Mouse (Mus musculus) frontal cortex, postnatal 14 days (tissue): ENCODE measurements at regions not wholly inside any gene's neighbourhood (a gene's known extent, or its start where the extent isn't known, plus 50 kb on each side); places are given as distances from the start of the nearest gene placed in this dataset.
A peak's percentile ranks its signal among the peaks of the same experiment; 100 is the strongest.

ENCODE experiments used
- DNase-seq, 2 experiments: peaks; one replicate each; pipeline ENCODE4 v3.0.0; 2022; ENCODE audit warnings: low spot score in 2 of 2

DNA sequence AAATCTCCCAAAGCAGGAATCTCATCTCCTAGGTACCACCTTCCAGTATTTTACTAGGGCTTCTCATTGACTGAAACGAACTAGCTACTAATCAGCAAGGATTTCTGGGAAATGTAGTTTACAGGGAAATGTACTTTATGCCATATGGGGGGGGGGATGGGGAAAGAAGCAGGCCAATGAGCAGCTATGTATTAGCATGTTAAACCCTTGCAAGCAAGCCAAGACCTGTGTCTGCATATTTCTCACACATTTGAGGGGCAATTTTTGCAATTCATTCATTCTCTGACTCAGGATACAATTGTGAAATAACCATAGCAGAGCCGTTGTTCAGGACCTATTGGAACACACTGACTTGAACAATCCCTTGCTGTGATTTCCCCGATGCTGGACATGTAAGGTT is 454.3 kb upstream of the Tbx3 start:
- no peak for DNase-seq

- DNase-seq: no peak
Observed at GRCm38 (mm10) chr5:119217077-119217476, 453.4 kb upstream of the Tbx3 start.

- no peak for DNase-seq
Observed at GRCm38 (mm10) chr5:119228691-119229090, 441.8 kb upstream of the Tbx3 start.

DNA sequence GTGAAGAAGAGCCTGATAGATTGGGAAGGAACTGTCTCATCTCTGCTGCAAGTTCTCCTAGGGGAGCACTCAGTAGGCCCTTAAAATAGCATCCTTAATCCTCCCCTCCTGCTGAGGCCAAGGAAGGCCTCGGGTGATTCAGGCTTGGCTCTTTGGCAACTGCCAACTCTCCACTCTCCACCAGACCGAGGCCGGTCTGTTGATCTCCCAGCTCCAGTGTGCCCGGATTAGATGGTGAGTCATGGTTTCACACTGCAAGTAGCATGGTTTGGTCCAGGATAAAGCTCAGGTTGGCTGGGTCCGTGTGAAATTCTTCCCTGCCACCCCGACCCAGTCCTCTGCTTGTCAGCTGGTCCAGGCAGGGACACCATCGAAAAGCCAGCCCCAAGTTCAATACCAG is 437.5 kb upstream of the Tbx3 start:
- no peak for DNase-seq

DNA sequence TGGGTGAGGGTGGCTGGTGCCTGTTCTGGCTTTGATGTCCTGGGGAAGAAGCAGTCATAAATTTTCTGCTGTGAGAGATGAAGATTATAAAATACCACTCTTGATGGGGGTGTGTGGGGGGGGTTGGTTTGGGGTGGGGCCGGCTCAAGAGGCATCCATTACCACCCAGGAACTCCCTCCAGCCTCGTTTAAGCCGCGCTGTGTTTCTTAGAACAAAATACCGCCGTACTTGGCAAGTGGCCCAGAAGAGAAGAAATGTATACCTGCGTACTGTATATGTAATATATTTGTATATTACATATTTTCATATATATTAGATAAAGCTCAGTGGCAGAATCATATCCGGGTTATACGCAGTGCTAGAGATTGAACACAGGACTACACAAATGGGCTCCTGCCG is 434.6 kb upstream of the Tbx3 start:
- no peak for DNase-seq

GRCm38 (mm10) chr5:119246824-119247223 is 423.6 kb upstream of the Tbx3 start:
- DNase-seq: peak; percentile 22 to 27

DNA sequence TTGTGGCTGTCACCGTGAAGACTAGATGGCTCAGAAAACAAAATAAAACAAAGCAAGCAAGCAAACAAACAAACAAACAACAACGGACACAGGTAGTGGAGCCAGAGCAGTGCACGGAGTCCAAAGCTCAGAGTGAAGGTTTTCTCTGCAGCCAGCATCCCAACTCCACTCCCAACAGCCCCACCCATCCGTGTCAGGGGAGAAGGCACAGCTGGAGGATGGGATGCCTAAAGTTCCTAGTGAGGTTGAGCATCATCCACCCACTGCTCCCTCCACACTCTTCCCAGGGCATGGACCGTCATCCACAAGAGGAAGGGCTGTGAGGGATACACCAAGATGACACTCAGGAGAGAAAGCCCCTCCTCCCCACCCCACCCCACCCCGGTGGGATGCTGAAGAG is 421.8 kb upstream of the Tbx3 start:
- DNase-seq: no peak

DNA sequence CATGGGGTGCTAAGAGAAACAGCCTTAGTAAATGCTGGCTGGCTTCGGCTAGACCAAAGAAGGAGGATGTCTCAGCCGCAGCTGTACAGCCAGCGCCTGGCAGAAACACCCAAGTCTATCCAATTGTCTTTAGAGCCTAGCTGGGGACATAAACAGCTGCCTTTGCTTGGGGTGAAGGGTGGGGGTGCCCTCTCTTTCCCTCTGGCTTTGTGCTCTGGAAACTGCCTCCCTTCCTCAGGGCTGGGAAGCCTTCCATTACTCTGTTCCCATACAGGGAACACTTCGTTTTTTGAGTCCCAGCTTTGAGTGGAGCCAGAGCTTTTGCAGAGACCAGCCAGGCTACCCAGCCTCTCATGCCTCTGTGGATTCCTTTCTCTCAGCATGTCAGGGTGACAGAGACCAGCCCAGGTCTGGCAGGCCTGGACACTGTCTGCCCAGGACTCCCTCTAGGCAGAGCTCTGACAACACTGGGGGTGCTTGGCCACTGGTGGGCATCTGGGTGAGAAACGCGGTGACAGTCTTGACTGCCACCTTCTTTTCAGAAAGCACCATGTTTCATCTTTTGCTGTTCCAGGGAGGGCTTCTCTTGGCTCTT is 421.2 kb upstream of the Tbx3 start:
- no peak for DNase-seq

- no peak for DNase-seq
Observed at GRCm38 (mm10) chr5:119251311-119252047, 419.0 kb upstream of the Tbx3 start.

- no peak for DNase-seq
Observed at GRCm38 (mm10) chr5:119257374-119258120, 412.9 kb upstream of the Tbx3 start.

- no peak for DNase-seq
Observed at GRCm38 (mm10) chr5:119258831-119259230, 411.6 kb upstream of the Tbx3 start.

DNA sequence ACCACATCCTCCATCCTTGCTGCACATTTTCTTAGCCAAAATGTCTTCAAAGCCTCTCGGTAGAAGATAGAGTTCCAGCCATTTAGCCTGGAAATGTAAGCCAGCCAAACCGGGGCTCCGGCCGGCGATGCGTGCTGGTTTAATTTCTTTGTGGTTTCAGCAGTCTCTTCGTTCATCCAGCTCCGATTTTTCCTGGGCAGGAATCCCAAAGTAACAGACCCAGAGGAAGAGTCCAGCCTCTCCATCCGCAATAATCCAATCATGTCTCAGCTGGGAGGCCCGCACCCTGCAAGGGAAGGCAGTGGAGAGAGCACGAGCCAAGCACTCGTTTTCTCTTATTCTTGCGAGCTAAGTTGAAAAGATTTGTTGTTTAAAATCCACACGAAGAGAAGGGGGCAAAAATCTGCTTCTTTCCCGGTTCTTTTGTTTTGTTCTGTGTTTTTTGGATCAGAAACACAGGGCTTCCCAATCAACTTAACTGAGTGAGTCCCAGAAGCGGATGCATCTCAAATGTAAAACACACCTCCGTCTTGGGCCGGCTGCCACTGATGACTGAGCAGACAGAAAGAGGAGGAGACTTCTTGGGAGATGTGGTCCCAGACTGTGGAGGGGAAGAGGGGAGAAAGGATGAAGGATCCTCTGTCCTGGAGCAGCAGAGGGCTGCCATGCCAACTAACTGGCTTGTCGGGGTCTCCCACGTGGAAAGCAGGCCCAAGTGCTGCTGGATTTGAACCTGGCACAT is 405.1 kb upstream of the Tbx3 start:
- DNase-seq: peak in 1 of 2 experiments; percentile 25

- DNase-seq: no peak
Observed at GRCm38 (mm10) chr5:119271234-119271852, 399.1 kb upstream of the Tbx3 start.

DNA sequence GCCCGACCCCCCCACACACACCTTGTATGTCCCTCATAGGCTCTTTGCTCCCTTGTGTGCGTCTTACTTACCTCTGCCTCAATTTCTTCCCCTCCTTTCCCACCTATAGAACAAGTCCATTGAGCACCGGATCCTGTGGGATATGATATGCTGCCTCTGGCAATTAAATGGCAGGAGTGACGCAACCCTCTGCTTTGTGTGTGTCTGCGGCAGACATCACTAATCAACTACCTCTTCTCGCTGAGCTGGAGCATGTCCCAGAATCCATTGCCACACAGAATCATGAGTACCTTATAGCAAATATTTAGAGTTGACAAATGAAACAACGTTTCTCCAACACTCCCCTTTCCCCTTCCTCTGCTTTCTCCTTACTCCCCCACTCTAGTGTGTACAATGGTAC is 397.3 kb upstream of the Tbx3 start:
- DNase-seq: no peak

- DNase-seq: no peak
Observed at GRCm38 (mm10) chr5:119273615-119274014, 396.9 kb upstream of the Tbx3 start.

DNA sequence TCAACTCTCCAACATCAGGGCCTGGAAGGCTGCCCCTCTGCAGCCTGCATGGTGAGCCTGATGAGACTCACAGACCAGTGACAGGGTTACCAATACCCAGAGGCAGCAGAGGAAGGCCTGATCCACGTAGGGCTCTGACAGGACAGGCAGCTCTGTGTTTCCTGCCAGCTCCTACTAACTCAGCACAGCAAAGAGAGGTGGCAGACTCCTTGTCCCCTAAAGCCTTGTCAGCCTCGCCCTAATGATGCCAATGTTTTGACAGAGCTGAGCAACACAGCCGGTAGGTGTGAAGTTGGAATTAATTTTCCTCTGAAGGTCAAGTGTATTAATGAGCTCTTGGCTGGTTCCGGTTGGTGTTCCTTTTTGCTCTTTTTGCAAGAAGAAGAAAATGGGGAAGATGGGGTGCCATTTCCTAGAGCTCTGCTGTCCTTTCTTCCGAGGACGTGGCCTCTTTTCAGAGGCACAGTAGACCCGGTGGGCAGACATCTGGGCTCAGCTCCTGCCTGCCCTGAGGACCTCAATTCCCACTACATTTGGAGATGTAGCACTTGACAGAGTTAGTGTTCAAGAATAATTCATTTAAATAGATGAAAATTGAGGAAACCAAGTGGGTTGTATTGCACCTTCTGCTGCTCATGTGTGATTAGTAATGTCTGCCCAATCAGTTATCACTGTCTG is 395.5 kb upstream of the Tbx3 start:
- no peak for DNase-seq

DNA sequence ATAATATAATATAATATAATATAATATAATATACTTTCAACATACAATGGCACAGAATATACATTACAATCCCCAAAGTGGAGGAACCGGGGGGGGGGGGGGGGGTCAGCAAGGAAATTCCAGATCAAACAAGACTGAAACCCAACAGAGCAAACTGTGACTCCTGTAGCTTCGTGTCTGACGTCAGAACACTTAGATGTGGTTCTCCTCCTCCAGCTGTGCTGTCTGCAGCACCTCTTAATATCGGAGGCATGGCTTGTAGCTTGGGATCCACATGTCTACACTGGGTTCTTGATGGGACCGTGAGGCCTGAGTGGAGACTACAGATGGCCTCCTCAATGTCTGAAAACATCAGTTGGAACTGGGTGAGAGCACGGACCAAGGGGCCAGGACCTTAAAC is 390.3 kb upstream of the Tbx3 start:
- DNase-seq: no peak

DNA sequence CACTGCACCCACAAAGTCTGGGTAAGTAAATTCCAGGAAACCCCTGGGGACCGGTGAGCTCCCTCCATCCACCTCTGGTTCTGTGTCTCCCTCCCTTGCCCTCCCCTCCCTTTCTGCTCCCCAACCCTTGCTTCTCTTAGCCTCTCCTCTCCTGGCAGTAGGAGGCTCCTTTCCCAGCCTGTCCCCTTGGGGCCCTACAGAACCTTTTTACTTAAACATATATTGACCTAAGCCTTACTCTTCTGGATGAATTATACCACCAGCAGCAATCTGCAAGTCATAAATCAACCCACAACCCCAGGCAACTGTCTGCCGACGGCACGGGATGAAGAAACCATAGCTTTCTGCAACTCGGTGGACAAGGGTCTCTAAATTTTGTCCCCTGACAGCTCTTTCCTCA is 380.7 kb upstream of the Tbx3 start:
- DNase-seq: no peak

- DNase-seq: no peak
Observed at GRCm38 (mm10) chr5:119292323-119292722, 378.1 kb upstream of the Tbx3 start.

DNA sequence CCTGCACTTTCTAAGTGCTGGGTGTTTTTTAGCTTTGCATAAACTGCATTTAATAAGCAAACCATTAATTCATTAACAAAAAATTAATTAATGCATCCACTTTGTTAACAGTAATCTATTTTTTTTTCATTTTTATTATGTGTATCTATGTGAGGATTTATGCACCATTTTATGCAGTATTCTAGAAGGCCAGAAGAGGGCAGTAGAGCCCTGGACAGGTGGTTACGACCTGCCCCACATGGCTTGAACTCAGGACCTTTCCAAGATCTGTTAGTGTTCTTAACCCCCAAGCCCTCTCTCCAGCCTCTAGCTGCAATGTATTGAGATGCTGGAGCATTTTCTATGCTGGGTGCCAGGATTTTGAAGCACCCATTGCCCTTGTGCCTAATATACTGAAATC is 377.6 kb upstream of the Tbx3 start:
- no peak for DNase-seq

GRCm38 (mm10) chr5:119299311-119299710 is 371.2 kb upstream of the Tbx3 start:
- no peak for DNase-seq
